Mouse (Mus musculus) intestine, postnatal 0 days (tissue): ENCODE data around the gene Afap1l2. TPM values are rescaled to one million over a fixed set of nuclear protein-coding genes. Genes with fewer than 3 reads are reported as not detected.

ENCODE experiments used
- ATAC-seq: fragments of 200-750 bp; cut with Nextera tagmentation; 2 replicates; pipeline ENCODE4 v1.8.0; 2017; ENCODE audit warnings: mild to moderate bottlenecking, moderate TSS enrichment, moderate library complexity
- H3K27ac ChIP-seq: fragments of 300-500 bp; sonication (generic); 2 replicates; pipeline ENCODE4 v1.5.1; 2014; ENCODE audit warnings: mild to moderate bottlenecking, low read depth, low read length, moderate library complexity
- H3K27me3 ChIP-seq: fragments of 300-500 bp; sonication (generic); replicated peaks from 2 replicates; pipeline ENCODE4 v1.6.1; 2014; ENCODE audit warnings: low read length, mixed read lengths; ENCODE audit not compliant: control insufficient read depth, insufficient read depth
- H3K36me3 ChIP-seq: fragments of 300-500 bp; sonication (generic); 2 replicates; pipeline ENCODE4 v1.6.1; 2014; ENCODE audit warnings: mild to moderate bottlenecking, moderate library complexity; ENCODE audit not compliant: control insufficient read depth, insufficient read depth
- H3K4me1 ChIP-seq: fragments of 300-500 bp; sonication (generic); replicated peaks from 2 replicates; pipeline ENCODE4 v1.6.1; 2014; ENCODE audit warnings: antibody characterized with exemption, low read length, mixed read lengths; ENCODE audit not compliant: control insufficient read depth, insufficient read depth
- H3K4me2 ChIP-seq: fragments of 300-500 bp; sonication (generic); replicated peaks from 2 replicates; pipeline ENCODE4 v1.6.1; 2014; ENCODE audit warnings: low read depth, mild to moderate bottlenecking, moderate library complexity
- H3K4me3 ChIP-seq: fragments of 300-500 bp; sonication (generic); 2 replicates; pipeline ENCODE4 v1.5.1; 2014; ENCODE audit warnings: low read depth, low read length
- H3K9ac ChIP-seq: fragments of 300-500 bp; sonication (generic); 2 replicates; pipeline ENCODE4 v1.6.1; 2014; ENCODE audit warnings: mild to moderate bottlenecking, low read depth, low read length
- H3K9me3 ChIP-seq: fragments of 300-500 bp; sonication (generic); 2 replicates; pipeline ENCODE4 v1.6.1; 2016; ENCODE audit warnings: mixed run types; ENCODE audit not compliant: control insufficient read depth
- CTCF ChIP-seq: sonication (generic); IDR thresholded peaks from 2 replicates; pipeline ENCODE4 v1.5.1; 2016; ENCODE audit warnings: low read depth, mild to moderate bottlenecking, control low read depth, antibody characterized with exemption, moderate library complexity
- WGBS: fragments of 180-500 bp; shearing (Covaris S2); extraction: QIAGEN DNeasy Blood & Tissue Kit; methylation state at CpG from one replicate; pipeline ENCODE4 v1.1.7; 2014; 5-methylcytosine and 5-hydroxymethylcytosine counted together
- polyA plus RNA-seq: library from polyadenylated mRNA; unstranded; fragments of >200 nt; fragmentation: Nextera tagmentation; extraction: Ambion mirVana; gene quantifications from 2 replicates; pipeline ENCODE4 v1.2.1, GENCODE M21; 2015

Gene Afap1l2
- polyA plus RNA-seq, 1 experiment from 2014 or later = 7.1 TPM

GRCm38 (mm10) chr19:56905395-56905794, 102.6 kb downstream of the Afap1l2 start:
- H3K9ac ChIP-seq = no peak overlapping the region
- no peaks in the 10 kb centered on the region for H3K9me3 ChIP-seq
- no peaks in the 10 kb centered on the region for H3K36me3 ChIP-seq
- no peak overlapping the region for H3K4me3 ChIP-seq
- no peak overlapping the region for H3K4me2 ChIP-seq
- H3K27me3 ChIP-seq = no peaks in the 10 kb centered on the region
- no peak for ATAC-seq
- H3K4me1 ChIP-seq = no peaks in the 10 kb centered on the region
- TF ChIP-seq CTCF = no peak
- 87% methylated on average over 7 of the region's 7 CpGs for WGBS
- no peak overlapping the region for H3K27ac ChIP-seq

DNA sequence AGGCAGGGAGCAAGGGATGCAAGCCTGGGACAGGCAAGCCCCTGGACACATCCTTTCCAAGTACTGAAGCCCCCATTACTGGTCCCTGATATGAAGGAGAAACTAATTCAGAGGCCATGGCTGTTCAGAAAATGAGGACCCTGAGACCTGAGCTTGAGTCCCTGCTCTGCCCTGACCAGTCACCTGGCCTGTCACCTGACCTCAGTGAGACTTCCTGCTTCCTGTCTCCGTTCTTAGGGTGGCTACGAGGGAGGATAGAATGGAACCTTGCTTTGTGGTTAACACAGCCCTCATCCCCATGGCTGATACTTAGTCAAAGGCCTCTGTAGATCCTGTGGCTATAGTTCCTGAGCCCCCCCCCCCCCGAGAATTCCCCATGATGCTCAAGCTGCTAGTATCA, 103.9 kb downstream of the Afap1l2 start:
- no peak for TF ChIP-seq CTCF
- no peaks in the 10 kb centered on the region for H3K36me3 ChIP-seq
- H3K4me3 ChIP-seq = no peak overlapping the region
- no peak overlapping the region for H3K9ac ChIP-seq
- no peaks in the 10 kb centered on the region for H3K4me1 ChIP-seq
- no peak for ATAC-seq
- no peaks in the 10 kb centered on the region for H3K27me3 ChIP-seq
- no peak overlapping the region for H3K4me2 ChIP-seq
- H3K27ac ChIP-seq = no peak overlapping the region
- no peaks in the 10 kb centered on the region for H3K9me3 ChIP-seq
- WGBS = 70% methylated on average over 3 of the region's 3 CpGs

- no peaks in the 10 kb centered on the region for H3K27me3 ChIP-seq
- no peak for TF ChIP-seq CTCF
- ATAC-seq = no peak
- H3K4me3 ChIP-seq = no peak overlapping the region
- no peaks in the 10 kb centered on the region for H3K36me3 ChIP-seq
- WGBS = 86% methylated on average over 16 of the region's 16 CpGs
- H3K27ac ChIP-seq = no peak overlapping the region
- H3K4me2 ChIP-seq = no peak overlapping the region
- H3K9ac ChIP-seq = no peak overlapping the region
- no peaks in the 10 kb centered on the region for H3K4me1 ChIP-seq
- no peaks in the 10 kb centered on the region for H3K9me3 ChIP-seq
Measured at GRCm38 (mm10) chr19:56897654-56898053, 110.4 kb downstream of the Afap1l2 start.

DNA sequence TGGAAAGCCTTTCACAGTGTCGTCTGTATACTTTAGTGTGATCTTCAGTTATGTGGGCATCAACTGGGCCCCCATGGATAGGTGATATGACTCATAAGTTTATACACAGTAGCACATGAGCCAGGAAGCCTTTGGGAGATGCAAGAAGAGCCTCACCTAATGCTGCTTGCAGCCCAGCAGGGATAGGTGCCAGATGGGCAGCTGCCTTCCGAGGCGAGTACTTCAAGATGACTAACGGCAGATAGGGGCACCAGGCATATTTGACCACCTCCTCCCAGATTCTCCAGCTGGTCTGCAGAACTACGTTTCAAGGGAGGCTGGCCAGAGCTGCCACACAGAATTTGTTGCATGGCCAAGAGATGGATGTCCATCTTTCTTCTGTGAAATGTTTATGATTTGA, 114.7 kb downstream of the Afap1l2 start:
- Histone ChIP-seq H3K9ac (no peak overlapping the region), H3K4me3 (no peak overlapping the region), H3K4me1 (no peaks in the 10 kb centered on the region), H3K27me3 (no peaks in the 10 kb centered on the region), H3K9me3 (no peaks in the 10 kb centered on the region), H3K36me3 (no peaks in the 10 kb centered on the region), H3K4me2 (no peak overlapping the region), H3K27ac (no peak overlapping the region)
- ATAC-seq = no peak
- no peak for TF ChIP-seq CTCF
- WGBS = 83% methylated on average over 5 of the region's 5 CpGs

- ATAC-seq = no peak
- no peak for TF ChIP-seq CTCF
- H3K36me3 ChIP-seq = no peaks in the 10 kb centered on the region
- 90% methylated on average over 5 of the region's 5 CpGs for WGBS
- H3K4me3 ChIP-seq = no peak overlapping the region
- no peak overlapping the region for H3K27ac ChIP-seq
- no peaks in the 10 kb centered on the region for H3K9me3 ChIP-seq
- no peak overlapping the region for H3K4me2 ChIP-seq
- no peaks in the 10 kb centered on the region for H3K27me3 ChIP-seq
- no peak overlapping the region for H3K9ac ChIP-seq
- no peaks in the 10 kb centered on the region for H3K4me1 ChIP-seq
Measured at GRCm38 (mm10) chr19:56892586-56892985, 115.4 kb downstream of the Afap1l2 start.

DNA sequence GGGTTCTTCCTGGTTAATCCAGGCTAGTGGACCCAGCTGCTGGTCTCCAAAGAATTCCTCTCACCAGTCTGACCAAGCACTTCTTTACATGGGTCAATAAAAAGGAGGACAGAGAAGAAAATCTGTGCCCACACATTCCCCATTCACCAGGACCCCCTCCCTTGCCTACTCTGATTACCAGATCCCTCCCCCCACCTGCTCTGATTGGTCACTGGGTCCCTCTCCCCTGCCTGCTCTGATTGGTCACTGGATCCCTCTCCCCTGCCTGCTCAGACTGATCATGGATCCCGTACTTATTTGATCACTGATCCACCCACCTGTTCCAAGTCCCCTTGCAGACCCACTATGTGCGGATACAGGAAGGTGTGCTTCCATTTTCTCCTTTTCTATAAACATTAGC, 116.6 kb downstream of the Afap1l2 start:
- no peaks in the 10 kb centered on the region for H3K36me3 ChIP-seq
- H3K4me3 ChIP-seq = no peak overlapping the region
- H3K9me3 ChIP-seq = no peaks in the 10 kb centered on the region
- H3K27ac ChIP-seq = no peak overlapping the region
- ATAC-seq = no peak
- no peak for TF ChIP-seq CTCF
- no peak overlapping the region for H3K9ac ChIP-seq
- no peak overlapping the region for H3K4me2 ChIP-seq
- WGBS = 57% methylated on average over 2 of the region's 2 CpGs
- no peaks in the 10 kb centered on the region for H3K27me3 ChIP-seq
- H3K4me1 ChIP-seq = no peaks in the 10 kb centered on the region

- WGBS = 64% methylated on average over 5 of the region's 5 CpGs
- no peaks in the 10 kb centered on the region for H3K27me3 ChIP-seq
- no peak overlapping the region for H3K9ac ChIP-seq
- H3K27ac ChIP-seq = no peak overlapping the region
- TF ChIP-seq CTCF = no peak
- H3K4me3 ChIP-seq = no peak overlapping the region
- ATAC-seq = no peak
- H3K4me1 ChIP-seq = no peaks in the 10 kb centered on the region
- H3K4me2 ChIP-seq = no peak overlapping the region
- no peaks in the 10 kb centered on the region for H3K36me3 ChIP-seq
- H3K9me3 ChIP-seq = no peaks in the 10 kb centered on the region
Measured at GRCm38 (mm10) chr19:56888654-56889053, 119.4 kb downstream of the Afap1l2 start.
